Mouse (Mus musculus) CH12.LX (cell line): Measurements from ENCODE around the gene Casz1.

ENCODE experiments used
- CHD1 ChIP-seq: IDR thresholded peaks from 2 replicates; pipeline ENCODE4 v1.6.1; 2012; ENCODE audit warnings: low read depth, low read length, improper control_type of control experiment, inconsistent platforms
- CTCF ChIP-seq, 2 experiments: IDR thresholded peaks in 1 of 2; conservative IDR thresholded peaks in 1 of 2; 2 replicates each; pipeline ENCODE4 v1.5.1; 2011 to 2012; ENCODE audit warnings: low read depth in 2 of 2, low read length in 2 of 2, improper control_type of control experiment in 1 of 2, inconsistent platforms in 1 of 2, mild to moderate bottlenecking in 1 of 2, moderate library complexity in 1 of 2
- EP300 ChIP-seq: IDR thresholded peaks from 2 replicates; pipeline ENCODE4 v1.6.1; 2011; ENCODE audit warnings: low read length, improper control_type of control experiment
- GABPA ChIP-seq: IDR thresholded peaks from 2 replicates; pipeline ENCODE4 v1.6.1; 2012; ENCODE audit warnings: low read depth, low read length, improper control_type of control experiment, inconsistent platforms; ENCODE audit not compliant: insufficient replicate concordance
- MEF2A ChIP-seq: IDR thresholded peaks from 2 replicates; pipeline ENCODE4 v1.6.1; 2014; ENCODE audit warnings: low read depth, mild to moderate bottlenecking, inconsistent platforms, low read length, improper control_type of control experiment, borderline replicate concordance
- NELFE ChIP-seq: IDR thresholded peaks from 2 replicates; pipeline ENCODE4 v1.6.1; 2011; ENCODE audit warnings: low read depth, low read length, improper control_type of control experiment
- PAX5 ChIP-seq: IDR thresholded peaks from 2 replicates; pipeline ENCODE4 v1.6.1; 2012; ENCODE audit warnings: low read length, inconsistent platforms, mixed read lengths
- POLR2A ChIP-seq: IDR thresholded peaks from 2 replicates; pipeline ENCODE4 v1.6.1; 2011; ENCODE audit warnings: low read depth, mild to moderate bottlenecking, improper control_type of control experiment, low read length
- RAD21 ChIP-seq: IDR thresholded peaks from 2 replicates; pipeline ENCODE4 v1.6.1; 2011; ENCODE audit warnings: low read depth, mild to moderate bottlenecking, low read length, improper control_type of control experiment, moderate library complexity
- SIN3A ChIP-seq: IDR thresholded peaks from 2 replicates; pipeline ENCODE4 v1.6.1; 2012; ENCODE audit warnings: low read length, improper control_type of control experiment, inconsistent platforms
- UBTF ChIP-seq: IDR thresholded peaks from 2 replicates; pipeline ENCODE4 v1.6.1; 2012; ENCODE audit warnings: low read depth, mild to moderate bottlenecking, inconsistent platforms, low read length, improper control_type of control experiment, moderate library complexity
- USF2 ChIP-seq: conservative IDR thresholded peaks from 2 replicates; pipeline ENCODE4 v1.6.1; 2011; ENCODE audit warnings: low read depth, low read length, improper control_type of control experiment
- ZC3H11A ChIP-seq: IDR thresholded peaks from 2 replicates; pipeline ENCODE4 v1.6.1; 2012; ENCODE audit warnings: low read depth, mild to moderate bottlenecking, inconsistent platforms, low read length, improper control_type of control experiment
- ZNF384 ChIP-seq: IDR thresholded peaks from 2 replicates; pipeline ENCODE4 v1.6.1; 2012; ENCODE audit warnings: low read depth, low read length, improper control_type of control experiment, inconsistent platforms

DNA sequence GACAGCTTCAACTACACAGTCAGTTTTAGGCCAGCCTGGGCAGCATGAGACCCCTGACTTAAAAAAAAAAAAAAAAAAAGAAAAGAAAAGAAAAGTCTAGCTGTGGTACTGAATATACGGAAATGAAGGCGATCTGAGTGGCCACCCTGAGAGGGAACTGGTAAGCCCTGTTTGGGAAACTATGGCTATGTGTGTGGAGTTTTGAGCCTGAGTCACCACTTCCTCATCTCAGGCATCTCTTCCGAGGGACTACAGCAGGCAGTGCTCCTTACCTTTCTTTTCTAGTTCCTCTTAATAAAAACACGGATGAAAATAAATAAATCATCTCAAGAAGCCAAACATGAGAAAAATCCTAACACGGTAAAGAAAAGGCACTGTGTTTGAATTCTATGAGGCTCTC lies 197.3 kb downstream of the Casz1 start:
- TF ChIP-seq ZC3H11A (no peak), EP300 (no peak), UBTF (no peak), CTCF (conservative IDR thresholded peaks at IDR 0.05 in 1 of 2, IDR thresholded peaks at IDR 0.05 in 1 of 2; ENCODE audit: low read depth in 2 of 2, low read length in 2 of 2) (no peak), POLR2A (no peak), ZNF384 (no peak), CHD1 (no peak), NELFE (no peak), SIN3A (no peak), RAD21 (no peak), GABPA (no peak), USF2 (no peak), PAX5 (no peak), MEF2A (no peak)
